Mouse (Mus musculus) spleen, postnatal 0 days (tissue): ENCODE data around the gene Esp4. TPM values are rescaled to one million over a fixed set of nuclear protein-coding genes. Genes with fewer than 3 reads are reported as not detected.

Experiments used
- polyA plus RNA-seq: library from polyadenylated mRNA; unstranded; fragments of >200 nt; fragmentation: Nextera tagmentation; extraction: Ambion mirVana; gene quantifications from 2 replicates; pipeline ENCODE4 v1.2.1, GENCODE M21; 2015

The Esp4 gene
- polyA plus RNA-seq, result not detected in 2 replicates

GRCm38 (mm10) chr17:40598294-40598693, at the start of gene Esp4:
Gene Esp4 (plus strand): TSS chr17:40598594.

GRCm38 (mm10) chr17:40561207-40561606, 37.2 kb upstream of the Esp4 start, which contains the start of gene Esp6:
Gene Esp6 (plus strand): TSS chr17:40561507.

GRCm38 (mm10) chr17:40631775-40632174, 33.4 kb downstream of the Esp4 start, which contains the start of gene Esp3:
Gene Esp3 (plus strand): TSS chr17:40632075.

Other genes with a start within 250 kb of the Esp4 start
- not detected in 2 replicates for gene Esp8, start 78.6 kb upstream of the Esp4 start, polyA plus RNA-seq
- gene Esp6, start 37.1 kb upstream of the Esp4 start, polyA plus RNA-seq, result not detected in 2 replicates
- gene Esp3, start 33.5 kb downstream of the Esp4 start, polyA plus RNA-seq, result not detected in 2 replicates
- not detected in 2 replicates for gene Esp1, start 128.5 kb downstream of the Esp4 start, polyA plus RNA-seq
- 0.65 and 0.89 TPM in 2 replicates for gene Crisp2, start 208.4 kb downstream of the Esp4 start, polyA plus RNA-seq
- gene Rhag, start 212.5 kb downstream of the Esp4 start, polyA plus RNA-seq, result 157 and 198 TPM in 2 replicates